Mouse (Mus musculus): ENCODE data around the gene Ttyh3. TPM values are rescaled to one million over a fixed set of nuclear protein-coding genes. Genes with fewer than 3 reads are reported as not detected.

Ttyh3 gene
- total RNA-seq, 1 experiment = 18.6 TPM

- in situ Hi-C loops (cut with MboI; ENCODE audit: low sequenced_read_pairs in 2 of 2, unreplicated experiment in 2 of 2) = no loop called here
- DNase-seq (ENCODE audit: low read depth, low spot score) = no peak
- no peak for TF ChIP-seq ZC3H11A (IDR thresholded peaks at IDR 0.05; ENCODE audit: borderline replicate concordance, low read depth, low read length)
- TF ChIP-seq ZNF384 (IDR thresholded peaks at IDR 0.05; ENCODE audit: low read depth, low read length) = no peak
- no peak for TF ChIP-seq HCFC1 (IDR thresholded peaks at IDR 0.05; ENCODE audit: borderline replicate concordance, insufficient read depth, low read length)
- no peak for TF ChIP-seq MAFK (IDR thresholded peaks at IDR 0.05; ENCODE audit: insufficient read depth, low read depth, low read length)
- no peak for TF ChIP-seq CHD2 (IDR thresholded peaks at IDR 0.05; ENCODE audit: low read depth, low read length)
- H3K4me3 ChIP-seq (ENCODE audit: insufficient read depth in 1 of 2, low read depth in 1 of 2, low read length in 2 of 2, poor library complexity in 1 of 2, severe bottlenecking in 1 of 2) = no peak overlapping the region
- peaks cover 0 to 3% of the 10 kb centered on the region in 2 experiments; a peak in 1 of 4 replicates for H3K4me1 ChIP-seq (ENCODE audit: control insufficient read depth in 2 of 2, insufficient read depth in 2 of 2, low read length in 2 of 2, poor library complexity in 1 of 2)
- H3K9ac ChIP-seq (ENCODE audit: insufficient read depth, low read depth, low read length, poor library complexity, severe bottlenecking) = no peak overlapping the region
- H3K27ac ChIP-seq (ENCODE audit: insufficient read depth, low read depth, low read length, poor library complexity, severe bottlenecking) = no peak overlapping the region
- H3K36me3 ChIP-seq (ENCODE audit: control insufficient read depth, insufficient read depth, low read length, poor library complexity, severe bottlenecking) = no peaks in the 10 kb centered on the region; the same call in 1 of the 2 replicates
- H3K9me3 ChIP-seq (ENCODE audit: control insufficient read depth, insufficient read depth, low read depth, low read length) = no peaks in the 10 kb centered on the region
Observed at GRCm38 (mm10) chr5:140639312-140639711, 9.5 kb downstream of the Ttyh3 start.

GRCm38 (mm10) chr5:140638484-140638883 is 10.3 kb downstream of the Ttyh3 start:
- Histone ChIP-seq H3K36me3 (ENCODE audit: control insufficient read depth, insufficient read depth, low read length, poor library complexity, severe bottlenecking) (no peaks in the 10 kb centered on the region; the same call in 1 of the 2 replicates), H3K9ac (ENCODE audit: insufficient read depth, low read depth, low read length, poor library complexity, severe bottlenecking) (no peak overlapping the region), H3K4me3 (ENCODE audit: insufficient read depth in 1 of 2, low read depth in 1 of 2, low read length in 2 of 2, poor library complexity in 1 of 2, severe bottlenecking in 1 of 2) (no peak overlapping the region), H3K27ac (ENCODE audit: insufficient read depth, low read depth, low read length, poor library complexity, severe bottlenecking) (no peak overlapping the region), H3K4me1 (ENCODE audit: control insufficient read depth in 2 of 2, insufficient read depth in 2 of 2, low read length in 2 of 2, poor library complexity in 1 of 2) (peaks cover 0 to 3% of the 10 kb centered on the region in 2 experiments; a peak in 1 of 4 replicates), H3K9me3 (ENCODE audit: control insufficient read depth, insufficient read depth, low read depth, low read length) (no peaks in the 10 kb centered on the region)
- TF ChIP-seq MAFK (IDR thresholded peaks at IDR 0.05; ENCODE audit: insufficient read depth, low read depth, low read length) (no peak), HCFC1 (IDR thresholded peaks at IDR 0.05; ENCODE audit: borderline replicate concordance, insufficient read depth, low read length) (no peak), ZNF384 (IDR thresholded peaks at IDR 0.05; ENCODE audit: low read depth, low read length) (no peak), CHD2 (IDR thresholded peaks at IDR 0.05; ENCODE audit: low read depth, low read length) (no peak), ZC3H11A (IDR thresholded peaks at IDR 0.05; ENCODE audit: borderline replicate concordance, low read depth, low read length) (no peak)
- in situ Hi-C loops (cut with MboI; ENCODE audit: low sequenced_read_pairs in 2 of 2, unreplicated experiment in 2 of 2) = no loop called here
- DNase-seq (ENCODE audit: low read depth, low spot score) = no peak

- TF ChIP-seq CHD2 (IDR thresholded peaks at IDR 0.05; ENCODE audit: low read depth, low read length) (no peak), HCFC1 (IDR thresholded peaks at IDR 0.05; ENCODE audit: borderline replicate concordance, insufficient read depth, low read length) (no peak), ZC3H11A (IDR thresholded peaks at IDR 0.05; ENCODE audit: borderline replicate concordance, low read depth, low read length) (no peak), ZNF384 (IDR thresholded peaks at IDR 0.05; ENCODE audit: low read depth, low read length) (no peak), MAFK (IDR thresholded peaks at IDR 0.05; ENCODE audit: insufficient read depth, low read depth, low read length) (no peak)
- Histone ChIP-seq H3K4me3 (ENCODE audit: insufficient read depth in 1 of 2, low read depth in 1 of 2, low read length in 2 of 2, poor library complexity in 1 of 2, severe bottlenecking in 1 of 2) (no peak overlapping the region), H3K36me3 (ENCODE audit: control insufficient read depth, insufficient read depth, low read length, poor library complexity, severe bottlenecking) (no peaks in the 10 kb centered on the region; the same call in 1 of the 2 replicates), H3K27ac (ENCODE audit: insufficient read depth, low read depth, low read length, poor library complexity, severe bottlenecking) (no peak overlapping the region), H3K9ac (ENCODE audit: insufficient read depth, low read depth, low read length, poor library complexity, severe bottlenecking) (no peak overlapping the region), H3K4me1 (ENCODE audit: control insufficient read depth in 2 of 2, insufficient read depth in 2 of 2, low read length in 2 of 2, poor library complexity in 1 of 2) (peaks cover 0 to 3% of the 10 kb centered on the region in 2 experiments; a peak in 1 of 4 replicates), H3K9me3 (ENCODE audit: control insufficient read depth, insufficient read depth, low read depth, low read length) (no peaks in the 10 kb centered on the region)
- DNase-seq (ENCODE audit: low read depth, low spot score) = no peak
- in situ Hi-C loops (cut with MboI; ENCODE audit: low sequenced_read_pairs in 2 of 2, unreplicated experiment in 2 of 2) = no loop called here
Observed at GRCm38 (mm10) chr5:140637989-140638388, 10.8 kb downstream of the Ttyh3 start.

- no peaks in the 10 kb centered on the region; the same call in 1 of the 2 replicates for H3K36me3 ChIP-seq (ENCODE audit: control insufficient read depth, insufficient read depth, low read length, poor library complexity, severe bottlenecking)
- no peak for DNase-seq (ENCODE audit: low read depth, low spot score)
Observed at GRCm38 (mm10) chr5:140637058-140637410, 11.8 kb downstream of the Ttyh3 start.

More at GRCm38 (mm10) chr5:140637058-140637410, 11.8 kb downstream of the Ttyh3 start:
- Histone ChIP-seq H3K27ac (ENCODE audit: insufficient read depth, low read depth, low read length, poor library complexity, severe bottlenecking) (no peak overlapping the region), H3K4me1 (ENCODE audit: control insufficient read depth in 2 of 2, insufficient read depth in 2 of 2, low read length in 2 of 2, poor library complexity in 1 of 2) (peaks cover 0 to 3% of the 10 kb centered on the region in 2 experiments; a peak in 1 of 4 replicates), H3K9me3 (ENCODE audit: control insufficient read depth, insufficient read depth, low read depth, low read length) (no peaks in the 10 kb centered on the region), H3K4me3 (ENCODE audit: insufficient read depth in 1 of 2, low read depth in 1 of 2, low read length in 2 of 2, poor library complexity in 1 of 2, severe bottlenecking in 1 of 2) (no peak overlapping the region), H3K9ac (ENCODE audit: insufficient read depth, low read depth, low read length, poor library complexity, severe bottlenecking) (no peak overlapping the region)
- TF ChIP-seq CHD2 (IDR thresholded peaks at IDR 0.05; ENCODE audit: low read depth, low read length) (no peak), MAFK (IDR thresholded peaks at IDR 0.05; ENCODE audit: insufficient read depth, low read depth, low read length) (no peak), ZNF384 (IDR thresholded peaks at IDR 0.05; ENCODE audit: low read depth, low read length) (no peak), HCFC1 (IDR thresholded peaks at IDR 0.05; ENCODE audit: borderline replicate concordance, insufficient read depth, low read length) (no peak), ZC3H11A (IDR thresholded peaks at IDR 0.05; ENCODE audit: borderline replicate concordance, low read depth, low read length) (no peak)
- in situ Hi-C loops (cut with MboI; ENCODE audit: low sequenced_read_pairs in 2 of 2, unreplicated experiment in 2 of 2) = no loop called here
